ENCODE assay signal across 10 mouse cellular contexts in genomic region chr13:99793786-99794435, GRCm38 (mm10).
DNase-seq lines count a peak whose midpoint lies in the region; ATAC-seq lines count a peak whose summit lies in the region.
"Had no signal": no experiment of that assay in that cellular context is flagged by ENCODE, and none has a peak within 500 bp of the region (broad histone marks: within the 10 kb centered on the region; RNA-seq: fewer than 3 reads in every experiment).

No protein-coding gene starts in this region.

- H3K27ac ChIP-seq in kidney, embryonic 14.5 days (ENCODE audit: low read depth, low read length): no peak overlapping the region
- no peak overlapping the region for H3K27ac ChIP-seq in forebrain, embryonic 14.5 days (ENCODE audit: low read depth, low read length)
- H3K27ac ChIP-seq in midbrain, embryonic 16.5 days (ENCODE audit: low read length): no peak overlapping the region
- H3K27ac ChIP-seq: macrophage had no signal

- no peak for DNase-seq in frontal cortex, postnatal 14 days (ENCODE audit: low spot score in 2 of 2)
- DNase-seq in kidney, postnatal 36 days: peak; percentile 14 to 43
- DNase-seq in forebrain, embryonic 14.5 days (ENCODE audit: low spot score): peak; percentile 35
- no peak for DNase-seq in layer of hippocampus, adult 18-20 months (ENCODE audit: low spot score in 2 of 2)
- DNase-seq: thymus, adult 2 months had no signal

- peak; percentile 20; the same call in 1 of the 2 replicates for ATAC-seq in frontal cortex, adult (ENCODE audit: low TSS enrichment)
- no peak for ATAC-seq in kidney, embryonic 14.5 days (ENCODE audit: low FRiP score, low TSS enrichment)
- ATAC-seq in forebrain, embryonic 14.5 days: peak; percentile 80
- peak; percentile 48; the same call in 1 of the 2 replicates for ATAC-seq in midbrain, embryonic 16.5 days
- ATAC-seq in megakaryocyte progenitor cell, adult 5-6 weeks (replicated peaks; ENCODE audit: poor library complexity): no peak

- no peak overlapping the region for H3K4me2 ChIP-seq in kidney, embryonic 14.5 days (replicated peaks; ENCODE audit: low read depth, low read length)
- no peak overlapping the region for H3K4me2 ChIP-seq in forebrain, embryonic 14.5 days (ENCODE audit: low read length)
- H3K4me2 ChIP-seq in midbrain, embryonic 16.5 days (ENCODE audit: low read length): no peak overlapping the region

- no peaks in the 10 kb centered on the region for H3K4me1 ChIP-seq in kidney, embryonic 14.5 days (ENCODE audit: control insufficient read depth, insufficient read depth, low read length)
- no peaks in the 10 kb centered on the region for H3K4me1 ChIP-seq in forebrain, embryonic 14.5 days (ENCODE audit: control insufficient read depth, insufficient read depth, low read length)
- H3K4me1 ChIP-seq in midbrain, embryonic 16.5 days (ENCODE audit: control insufficient read depth, insufficient read depth, low read length): peaks cover 7% of the 10 kb centered on the region; the same call in 1 of the 2 replicates

- H3K9me3 ChIP-seq in kidney, embryonic 14.5 days (ENCODE audit: control insufficient read depth, low read length): no peaks in the 10 kb centered on the region
- H3K9me3 ChIP-seq in forebrain, embryonic 14.5 days (replicated peaks; ENCODE audit: control insufficient read depth, low read length): no peaks in the 10 kb centered on the region
- no peaks in the 10 kb centered on the region for H3K9me3 ChIP-seq in midbrain, embryonic 16.5 days (replicated peaks; ENCODE audit: control insufficient read depth, low read length, poor library complexity, severe bottlenecking)

- no peaks in the 10 kb centered on the region for H3K36me3 ChIP-seq in kidney, embryonic 14.5 days (ENCODE audit: control insufficient read depth, insufficient read depth, low read length)
- no peaks in the 10 kb centered on the region for H3K36me3 ChIP-seq in forebrain, embryonic 14.5 days (ENCODE audit: control insufficient read depth, insufficient read depth, low read length)
- no peaks in the 10 kb centered on the region for H3K36me3 ChIP-seq in midbrain, embryonic 16.5 days (ENCODE audit: control insufficient read depth, insufficient read depth, low read length)

- no peak overlapping the region for H3K9ac ChIP-seq in kidney, embryonic 14.5 days (ENCODE audit: low read depth, low read length)
- H3K9ac ChIP-seq in forebrain, embryonic 14.5 days (ENCODE audit: low read length): no peak overlapping the region
- no peak overlapping the region for H3K9ac ChIP-seq in midbrain, embryonic 16.5 days (ENCODE audit: low read depth, low read length)

- H3K27me3 ChIP-seq in kidney, embryonic 14.5 days (ENCODE audit: control insufficient read depth, insufficient read depth, low read length): no peaks in the 10 kb centered on the region
- H3K27me3 ChIP-seq in forebrain, embryonic 14.5 days (replicated peaks; ENCODE audit: control insufficient read depth, insufficient read depth, low read length): no peaks in the 10 kb centered on the region
- no peaks in the 10 kb centered on the region for H3K27me3 ChIP-seq in midbrain, embryonic 16.5 days (ENCODE audit: control insufficient read depth, insufficient read depth, low read depth, low read length)

- WGBS in kidney, embryonic 14.5 days: 64% methylated on average over 7 of the region's 7 CpGs
- 51% methylated on average over 7 of the region's 7 CpGs for WGBS in forebrain, embryonic 14.5 days
- 40% methylated on average over 7 of the region's 7 CpGs for WGBS in midbrain, embryonic 16.5 days

- no peak overlapping the region for H3K4me3 ChIP-seq in kidney, embryonic 14.5 days (ENCODE audit: low read length)
- H3K4me3 ChIP-seq in forebrain, embryonic 14.5 days (ENCODE audit: low read depth, low read length): no peak overlapping the region
- no peak overlapping the region for H3K4me3 ChIP-seq in midbrain, embryonic 16.5 days (ENCODE audit: low read depth, low read length)

Comparison
In these comparisons a context has a peak if more than half of its experiments do, and no peak if none do; other contexts are left out.
1. ATAC-seq: peak in frontal cortex, adult (single experiment), forebrain, embryonic 14.5 days (single experiment) and midbrain, embryonic 16.5 days (single experiment); none in kidney, embryonic 14.5 days (single experiment) and megakaryocyte progenitor cell, adult 5-6 weeks (single experiment).
2. DNase-seq: peak in kidney, postnatal 36 days (2 of 2) and forebrain, embryonic 14.5 days (single experiment); none in frontal cortex, postnatal 14 days (0 of 2) and layer of hippocampus, adult 18-20 months (0 of 2).